Mouse (Mus musculus): ENCODE data around the gene Pdzrn3. TPM values are rescaled to one million over a fixed set of nuclear protein-coding genes. Genes with fewer than 3 reads are reported as not detected.

Gene Pdzrn3
- polyA plus RNA-seq, 1 experiment from 2014 or later = 10.8 TPM

GRCm38 (mm10) chr6:101327196-101327595 lies 50.5 kb downstream of the Pdzrn3 start:
- no peak overlapping the region for H3K4me3 ChIP-seq (replicated peaks)
- no peak overlapping the region for H3K4me2 ChIP-seq
- peaks cover 50% of the 10 kb centered on the region for H3K4me1 ChIP-seq (replicated peaks)
- H3K9ac ChIP-seq (replicated peaks) = no peak overlapping the region
- no peaks in the 10 kb centered on the region for H3K36me3 ChIP-seq
- H3K27ac ChIP-seq = no peak overlapping the region
- no peaks in the 10 kb centered on the region for H3K9me3 ChIP-seq
- 88% methylated on average over 3 of the region's 3 CpGs for WGBS
- no peaks in the 10 kb centered on the region for H3K27me3 ChIP-seq
- no peak for ATAC-seq (ENCODE audit: insufficient number of reproducible peaks, insufficient read depth, low FRiP score, low TSS enrichment, low read depth)

GRCm38 (mm10) chr6:101325842-101326639 lies 51.7 kb downstream of the Pdzrn3 start:
- WGBS = 54% methylated on average over 3 of the region's 3 CpGs
- no peaks in the 10 kb centered on the region for H3K9me3 ChIP-seq
- no peak overlapping the region for H3K9ac ChIP-seq (replicated peaks)
- no peak for ATAC-seq (ENCODE audit: insufficient number of reproducible peaks, insufficient read depth, low FRiP score, low TSS enrichment, low read depth)
- H3K4me3 ChIP-seq (replicated peaks) = no peak overlapping the region
- no peak overlapping the region for H3K4me2 ChIP-seq
- peaks cover 38% of the 10 kb centered on the region for H3K4me1 ChIP-seq (replicated peaks)
- no peaks in the 10 kb centered on the region for H3K27me3 ChIP-seq
- no peaks in the 10 kb centered on the region for H3K36me3 ChIP-seq
- H3K27ac ChIP-seq = no peak overlapping the region

GRCm38 (mm10) chr6:101322580-101322979 lies 55.1 kb downstream of the Pdzrn3 start:
- peaks cover 16% of the 10 kb centered on the region for H3K4me1 ChIP-seq (replicated peaks)
- no peak overlapping the region for H3K4me3 ChIP-seq (replicated peaks)
- no peak overlapping the region for H3K27ac ChIP-seq
- WGBS = 97% methylated on average over 3 of the region's 3 CpGs
- H3K9me3 ChIP-seq = no peaks in the 10 kb centered on the region
- no peaks in the 10 kb centered on the region for H3K27me3 ChIP-seq
- H3K4me2 ChIP-seq = no peak overlapping the region
- no peak for ATAC-seq (ENCODE audit: insufficient number of reproducible peaks, insufficient read depth, low FRiP score, low TSS enrichment, low read depth)
- H3K36me3 ChIP-seq = no peaks in the 10 kb centered on the region
- no peak overlapping the region for H3K9ac ChIP-seq (replicated peaks)

- no peak overlapping the region for H3K9ac ChIP-seq (replicated peaks)
- no peak overlapping the region for H3K4me2 ChIP-seq
- peaks cover 18% of the 10 kb centered on the region for H3K4me1 ChIP-seq (replicated peaks)
- H3K27ac ChIP-seq = no peak overlapping the region
- ATAC-seq (ENCODE audit: insufficient number of reproducible peaks, insufficient read depth, low FRiP score, low TSS enrichment, low read depth) = no peak
- WGBS = 81% methylated on average over 3 of the region's 3 CpGs
- no peaks in the 10 kb centered on the region for H3K36me3 ChIP-seq
- no peaks in the 10 kb centered on the region for H3K9me3 ChIP-seq
- no peak overlapping the region for H3K4me3 ChIP-seq (replicated peaks)
- no peaks in the 10 kb centered on the region for H3K27me3 ChIP-seq
Observed at GRCm38 (mm10) chr6:101320386-101320785, 57.3 kb downstream of the Pdzrn3 start.

GRCm38 (mm10) chr6:101319374-101319967 lies 58.2 kb downstream of the Pdzrn3 start:
- 48% methylated on average over 7 of the region's 7 CpGs for WGBS
- Histone ChIP-seq H3K9ac (replicated peaks) (no peak overlapping the region), H3K4me1 (replicated peaks) (peaks cover 18% of the 10 kb centered on the region), H3K9me3 (no peaks in the 10 kb centered on the region), H3K27ac (peak overlapping the region; percentile 76), H3K4me2 (no peak overlapping the region), H3K27me3 (no peaks in the 10 kb centered on the region), H3K36me3 (no peaks in the 10 kb centered on the region), H3K4me3 (replicated peaks) (no peak overlapping the region)
- ATAC-seq (ENCODE audit: insufficient number of reproducible peaks, insufficient read depth, low FRiP score, low TSS enrichment, low read depth) = no peak

- peaks cover 18% of the 10 kb centered on the region for H3K4me1 ChIP-seq (replicated peaks)
- no peak for ATAC-seq (ENCODE audit: insufficient number of reproducible peaks, insufficient read depth, low FRiP score, low TSS enrichment, low read depth)
- 37% methylated on average over 6 of the region's 6 CpGs for WGBS
- H3K4me3 ChIP-seq (replicated peaks) = no peak overlapping the region
- H3K9me3 ChIP-seq = no peaks in the 10 kb centered on the region
- no peaks in the 10 kb centered on the region for H3K36me3 ChIP-seq
- H3K9ac ChIP-seq (replicated peaks) = no peak overlapping the region
- H3K27ac ChIP-seq = peak overlapping the region; percentile 64
- H3K4me2 ChIP-seq = no peak overlapping the region
- H3K27me3 ChIP-seq = no peaks in the 10 kb centered on the region
Observed at GRCm38 (mm10) chr6:101318530-101318929, 59.2 kb downstream of the Pdzrn3 start.

GRCm38 (mm10) chr6:101311446-101311845 lies 66.3 kb downstream of the Pdzrn3 start:
- no peak for ATAC-seq (ENCODE audit: insufficient number of reproducible peaks, insufficient read depth, low FRiP score, low TSS enrichment, low read depth)
- WGBS = 57% methylated on average over 6 of the region's 6 CpGs

GRCm38 (mm10) chr6:101310491-101310890 lies 67.2 kb downstream of the Pdzrn3 start:
- Histone ChIP-seq H3K4me3 (replicated peaks) (no peak overlapping the region), H3K4me1 (replicated peaks) (peaks cover 45% of the 10 kb centered on the region), H3K4me2 (no peak overlapping the region), H3K9ac (replicated peaks) (no peak overlapping the region), H3K36me3 (no peaks in the 10 kb centered on the region), H3K27me3 (no peaks in the 10 kb centered on the region), H3K9me3 (no peaks in the 10 kb centered on the region), H3K27ac (0 out of 2 replicates have a peak overlapping the region, but pooled peaks have one; percentile 19)
- 72% methylated on average over 9 of the region's 9 CpGs for WGBS
- 0 out of 2 replicates have a peak, but pooled peaks have one; percentile 11 for ATAC-seq (ENCODE audit: insufficient number of reproducible peaks, insufficient read depth, low FRiP score, low TSS enrichment, low read depth)

More at GRCm38 (mm10) chr6:101311446-101311845, 66.3 kb downstream of the Pdzrn3 start:
- Histone ChIP-seq H3K4me2 (no peak overlapping the region), H3K27ac (no peak overlapping the region), H3K4me1 (replicated peaks) (peaks cover 49% of the 10 kb centered on the region), H3K4me3 (replicated peaks) (no peak overlapping the region), H3K9ac (replicated peaks) (no peak overlapping the region), H3K36me3 (no peaks in the 10 kb centered on the region), H3K9me3 (no peaks in the 10 kb centered on the region), H3K27me3 (no peaks in the 10 kb centered on the region)

- H3K27ac ChIP-seq = 0 out of 2 replicates have a peak overlapping the region, but pooled peaks have one; percentile 57
- H3K4me2 ChIP-seq = no peak overlapping the region
- H3K4me3 ChIP-seq (replicated peaks) = no peak overlapping the region
- no peaks in the 10 kb centered on the region for H3K27me3 ChIP-seq
- H3K9ac ChIP-seq (replicated peaks) = no peak overlapping the region
- peaks cover 45% of the 10 kb centered on the region for H3K4me1 ChIP-seq (replicated peaks)
- H3K9me3 ChIP-seq = no peaks in the 10 kb centered on the region
- 0 out of 2 replicates have a peak, but pooled peaks have one; percentile 17 for ATAC-seq (ENCODE audit: insufficient number of reproducible peaks, insufficient read depth, low FRiP score, low TSS enrichment, low read depth)
- WGBS = 51% methylated on average over 11 of the region's 11 CpGs
- H3K36me3 ChIP-seq = no peaks in the 10 kb centered on the region
Observed at GRCm38 (mm10) chr6:101307964-101308531, 69.6 kb downstream of the Pdzrn3 start.

- no peak overlapping the region for H3K4me3 ChIP-seq (replicated peaks)
- H3K9ac ChIP-seq (replicated peaks) = no peak overlapping the region
- H3K27me3 ChIP-seq = no peaks in the 10 kb centered on the region
- H3K27ac ChIP-seq = peak overlapping the region; percentile 66
- no peaks in the 10 kb centered on the region for H3K9me3 ChIP-seq
- ATAC-seq (ENCODE audit: insufficient number of reproducible peaks, insufficient read depth, low FRiP score, low TSS enrichment, low read depth) = no peak
- no peak overlapping the region for H3K4me2 ChIP-seq
- 34% methylated on average over 7 of the region's 7 CpGs for WGBS
- H3K4me1 ChIP-seq (replicated peaks) = peaks cover 45% of the 10 kb centered on the region
- H3K36me3 ChIP-seq = no peaks in the 10 kb centered on the region
Observed at GRCm38 (mm10) chr6:101306834-101307233, 70.9 kb downstream of the Pdzrn3 start.

- Histone ChIP-seq H3K4me1 (replicated peaks) (peaks cover 34% of the 10 kb centered on the region), H3K9ac (replicated peaks) (no peak overlapping the region), H3K27me3 (no peaks in the 10 kb centered on the region), H3K4me2 (no peak overlapping the region), H3K9me3 (no peaks in the 10 kb centered on the region), H3K27ac (no peak overlapping the region), H3K36me3 (no peaks in the 10 kb centered on the region), H3K4me3 (replicated peaks) (no peak overlapping the region)
- no peak for ATAC-seq (ENCODE audit: insufficient number of reproducible peaks, insufficient read depth, low FRiP score, low TSS enrichment, low read depth)
- 87% methylated on average over 6 of the region's 6 CpGs for WGBS
Observed at GRCm38 (mm10) chr6:101305543-101305942, 72.2 kb downstream of the Pdzrn3 start.

All from limb, embryonic 12.5 days (tissue).